Mouse (Mus musculus) CH12.LX (cell line): ENCODE measurements around the gene Sh3rf1. TPM values are rescaled to one million over a fixed set of nuclear protein-coding genes. Genes with fewer than 3 reads are reported as not detected.

Source experiments
- DNase-seq: peaks from one replicate; pipeline ENCODE4 v3.0.0-alpha.2; 2013; ENCODE audit errors: extremely low read depth
- H3K27ac ChIP-seq: 2 replicates; pipeline ENCODE4 v1.5.1; 2012; ENCODE audit warnings: low read depth, mild to moderate bottlenecking, control low read depth, moderate library complexity; ENCODE audit not compliant: insufficient read depth
- H3K27me3 ChIP-seq: replicated peaks from 2 replicates; pipeline ENCODE3; 2012; ENCODE audit warnings: inconsistent platforms
- H3K36me3 ChIP-seq, 2 experiments: replicated peaks in 1 of 2; 2 replicates each; pipeline versions ENCODE3 to v1.6.1; 2012; ENCODE audit warnings: inconsistent platforms in 1 of 2, low read length in 1 of 2, mild to moderate bottlenecking in 1 of 2, mixed read lengths in 1 of 2, moderate library complexity in 1 of 2; ENCODE audit not compliant: control insufficient read depth in 1 of 2, insufficient read depth in 1 of 2
- H3K4me1 ChIP-seq, 2 experiments: 2 replicates each; pipeline ENCODE4 v1.6.1; 2012; ENCODE audit warnings: inconsistent platforms in 1 of 2, moderate library complexity in 1 of 2; ENCODE audit not compliant: insufficient read depth in 2 of 2, control insufficient read depth in 1 of 2
- H3K4me2 ChIP-seq: 2 replicates; pipeline ENCODE4 v1.6.1; 2012; ENCODE audit warnings: low read depth, mild to moderate bottlenecking, control low read depth; ENCODE audit not compliant: poor library complexity, insufficient read depth, severe bottlenecking
- H3K4me3 ChIP-seq, 3 experiments: fragments of 150-350 bp in 1 of 3; sonication (generic) in 1 of 3; replicated peaks in 1 of 3; 2 replicates each; pipeline versions ENCODE3 to v1.5.1; 2011 to 2012; ENCODE audit warnings: low read depth in 2 of 3, low read length in 2 of 3, mild to moderate bottlenecking in 2 of 3, moderate library complexity in 2 of 3, control low read depth in 1 of 3, improper control_type of control experiment in 1 of 3, inconsistent platforms in 1 of 3, mixed read lengths in 1 of 3; ENCODE audit not compliant: poor library complexity in 1 of 3
- H3K79me2 ChIP-seq: replicated peaks from 2 replicates; pipeline ENCODE4 v1.6.1; 2012; ENCODE audit warnings: mild to moderate bottlenecking, moderate library complexity; ENCODE audit not compliant: control insufficient read depth, poor library complexity, insufficient read depth, severe bottlenecking; ENCODE audit errors: extremely low read depth
- H3K9ac ChIP-seq: 2 replicates; pipeline ENCODE4 v1.6.1; 2012; ENCODE audit warnings: low read depth, mild to moderate bottlenecking, control low read depth, moderate library complexity; ENCODE audit not compliant: insufficient read depth
- H3K9me3 ChIP-seq: replicated peaks from 2 replicates; pipeline ENCODE3; 2012; ENCODE audit warnings: low read length, inconsistent platforms, mixed read lengths
- BHLHE40 ChIP-seq: IDR thresholded peaks from 2 replicates; pipeline ENCODE4 v1.6.1; 2011; ENCODE audit warnings: mild to moderate bottlenecking, low read depth, low read length, improper control_type of control experiment
- CHD2 ChIP-seq: IDR thresholded peaks from 2 replicates; pipeline ENCODE4 v1.6.1; 2011; ENCODE audit warnings: low read length, improper control_type of control experiment
- CTCF ChIP-seq, 2 experiments: IDR thresholded peaks in 1 of 2; conservative IDR thresholded peaks in 1 of 2; 2 replicates each; pipeline ENCODE4 v1.5.1; 2011 to 2012; ENCODE audit warnings: low read depth in 2 of 2, low read length in 2 of 2, improper control_type of control experiment in 1 of 2, inconsistent platforms in 1 of 2, mild to moderate bottlenecking in 1 of 2, moderate library complexity in 1 of 2
- ETS1 ChIP-seq: conservative IDR thresholded peaks from 2 replicates; pipeline ENCODE4 v1.6.1; 2012; ENCODE audit warnings: low read depth, mild to moderate bottlenecking, inconsistent platforms, low read length, improper control_type of control experiment, moderate library complexity
- GABPA ChIP-seq: IDR thresholded peaks from 2 replicates; pipeline ENCODE4 v1.6.1; 2012; ENCODE audit warnings: low read depth, low read length, improper control_type of control experiment, inconsistent platforms; ENCODE audit not compliant: insufficient replicate concordance
- HCFC1 ChIP-seq: IDR thresholded peaks from 2 replicates; pipeline ENCODE4 v1.6.1; 2012; ENCODE audit warnings: low read depth, mild to moderate bottlenecking, inconsistent platforms, low read length, improper control_type of control experiment
- IRF4 ChIP-seq: IDR thresholded peaks from 2 replicates; pipeline ENCODE4 v1.6.1; 2014; ENCODE audit warnings: low read depth, mild to moderate bottlenecking, inconsistent platforms, low read length, improper control_type of control experiment
- JUND ChIP-seq: conservative IDR thresholded peaks from 2 replicates; pipeline ENCODE4 v1.6.1; 2011; ENCODE audit warnings: low read depth, low read length, improper control_type of control experiment
- KAT2A ChIP-seq: IDR thresholded peaks from 2 replicates; pipeline ENCODE4 v1.6.1; 2012; ENCODE audit warnings: low read length, improper control_type of control experiment, inconsistent platforms; ENCODE audit not compliant: insufficient replicate concordance
- MAFK ChIP-seq: IDR thresholded peaks from 2 replicates; pipeline ENCODE4 v1.6.1; 2011; ENCODE audit warnings: low read length, improper control_type of control experiment; ENCODE audit not compliant: insufficient replicate concordance
- MAX ChIP-seq: IDR thresholded peaks from 2 replicates; pipeline ENCODE4 v1.6.1; 2011; ENCODE audit warnings: low read length, improper control_type of control experiment
- MAZ ChIP-seq: IDR thresholded peaks from 2 replicates; pipeline ENCODE4 v1.6.1; 2012; ENCODE audit warnings: low read depth, mild to moderate bottlenecking, inconsistent platforms, low read length, improper control_type of control experiment, moderate library complexity
- MYC ChIP-seq: IDR thresholded peaks from 2 replicates; pipeline ENCODE4 v1.6.1; 2011; ENCODE audit warnings: low read depth, mild to moderate bottlenecking, improper control_type of control experiment, low read length
- NELFE ChIP-seq: IDR thresholded peaks from 2 replicates; pipeline ENCODE4 v1.6.1; 2011; ENCODE audit warnings: low read depth, low read length, improper control_type of control experiment
- NRF1 ChIP-seq: IDR thresholded peaks from 2 replicates; pipeline ENCODE4 v1.6.1; 2014; ENCODE audit warnings: low read depth, mild to moderate bottlenecking, inconsistent platforms, low read length, improper control_type of control experiment, moderate library complexity
- PAX5 ChIP-seq: IDR thresholded peaks from 2 replicates; pipeline ENCODE4 v1.6.1; 2012; ENCODE audit warnings: low read length, inconsistent platforms, mixed read lengths
- POLR2A ChIP-seq: IDR thresholded peaks from 2 replicates; pipeline ENCODE4 v1.6.1; 2011; ENCODE audit warnings: low read depth, mild to moderate bottlenecking, improper control_type of control experiment, low read length
- POLR2AphosphoS2 ChIP-seq: IDR thresholded peaks from 2 replicates; pipeline ENCODE4 v1.6.1; 2011; ENCODE audit warnings: low read depth, low read length, improper control_type of control experiment
- RAD21 ChIP-seq: IDR thresholded peaks from 2 replicates; pipeline ENCODE4 v1.6.1; 2011; ENCODE audit warnings: low read depth, mild to moderate bottlenecking, low read length, improper control_type of control experiment, moderate library complexity
- SIN3A ChIP-seq: IDR thresholded peaks from 2 replicates; pipeline ENCODE4 v1.6.1; 2012; ENCODE audit warnings: low read length, improper control_type of control experiment, inconsistent platforms
- TBP ChIP-seq: conservative IDR thresholded peaks from 2 replicates; pipeline ENCODE4 v1.6.1; 2011; ENCODE audit warnings: low read depth, low read length, improper control_type of control experiment
- TCF12 ChIP-seq: IDR thresholded peaks from 2 replicates; pipeline ENCODE4 v1.6.1; 2014; ENCODE audit warnings: low read depth, mild to moderate bottlenecking, inconsistent platforms, low read length, improper control_type of control experiment
- UBTF ChIP-seq: IDR thresholded peaks from 2 replicates; pipeline ENCODE4 v1.6.1; 2012; ENCODE audit warnings: low read depth, mild to moderate bottlenecking, inconsistent platforms, low read length, improper control_type of control experiment, moderate library complexity
- USF2 ChIP-seq: conservative IDR thresholded peaks from 2 replicates; pipeline ENCODE4 v1.6.1; 2011; ENCODE audit warnings: low read depth, low read length, improper control_type of control experiment
- ZKSCAN1 ChIP-seq: IDR thresholded peaks from 2 replicates; pipeline ENCODE4 v1.6.1; 2012; ENCODE audit warnings: low read depth, inconsistent platforms, low read length, improper control_type of control experiment, borderline replicate concordance
- ZNF384 ChIP-seq: IDR thresholded peaks from 2 replicates; pipeline ENCODE4 v1.6.1; 2012; ENCODE audit warnings: low read depth, low read length, improper control_type of control experiment, inconsistent platforms
- dilution Hi-C: fragments of 300-500 bp; cut with MboI; formaldehyde crosslinking; loops from 2 replicates; pipeline ENCODE4 v1.14.3; 2020; ENCODE audit warnings: low sequenced_read_pairs; ENCODE audit not compliant: extremely low pct_unique_long_range_greater_than_20kb, extremely low pct_ligation_motif_present
- in situ Hi-C: fragments of 300-500 bp; cut with MboI; formaldehyde crosslinking; loops from 3 replicates; pipeline ENCODE4 v1.14.3; 2019; ENCODE audit warnings: low sequenced_read_pairs, low pct_ligation_motif_present, low pct_unique_long_range_greater_than_20kb, mixed read lengths
- polyA plus RNA-seq: library from polyadenylated mRNA; unstranded; fragments of >175 nt; gene quantifications from 2 replicates; pipeline ENCODE4 v1.2.1, GENCODE M21; 2012; ENCODE audit warnings: low read depth; ENCODE audit not compliant: insufficient read length
- total RNA-seq, 2 experiments: library from RNA; depleted of rRNA; stranded (reverse); fragments of 300-350 nt in 1 of 2; fragments of >200 nt in 1 of 2; gene quantifications; 2 replicates each; pipeline ENCODE4 v1.2.3; 2012 to 2014

Gene Sh3rf1
- total and polyA plus RNA-seq, 3 experiments: 6.0 to 16.8 (median 10.6) TPM

- H3K9ac ChIP-seq: no peak overlapping the region
- no peaks in the 10 kb centered on the region for H3K79me2 ChIP-seq
- H3K36me3 ChIP-seq: no peaks in the 10 kb centered on the region
- H3K9me3 ChIP-seq: no peaks in the 10 kb centered on the region
- in situ Hi-C loops (no loop called here), dilution Hi-C loops (no loop called here)
- no peak for DNase-seq
- H3K27me3 ChIP-seq: no peaks in the 10 kb centered on the region
- H3K27ac ChIP-seq: no peak overlapping the region
- TF ChIP-seq ZKSCAN1: no peak
- no peak for TF ChIP-seq NELFE
- TF ChIP-seq MYC: no peak
- TF ChIP-seq IRF4: no peak
- no peak for TF ChIP-seq RAD21
- TF ChIP-seq KAT2A: no peak
- no peak for TF ChIP-seq ETS1
- no peak for TF ChIP-seq GABPA
- TF ChIP-seq SIN3A: no peak
- no peak for TF ChIP-seq PAX5
- TF ChIP-seq POLR2AphosphoS2: no peak
- TF ChIP-seq MAX: no peak
- no peak for TF ChIP-seq TBP
- no peak for TF ChIP-seq UBTF
- no peak for TF ChIP-seq TCF12
- TF ChIP-seq MAZ: no peak
- no peak for TF ChIP-seq BHLHE40
- H3K4me2 ChIP-seq: no peak overlapping the region
- H3K4me3 ChIP-seq: no peak overlapping the region
- peaks cover 10 to 22% of the 10 kb centered on the region in 2 experiments for H3K4me1 ChIP-seq
These were observed 204.4 kb downstream of the Sh3rf1 start for GRCm38 (mm10) chr8:61427916-61428681.

- Histone ChIP-seq H3K4me2 (no peak overlapping the region), H3K9ac (no peak overlapping the region), H3K4me1 (peaks cover 10 to 22% of the 10 kb centered on the region in 2 experiments), H3K4me3 (no peak overlapping the region), H3K27ac (no peak overlapping the region), H3K36me3 (no peaks in the 10 kb centered on the region), H3K9me3 (no peaks in the 10 kb centered on the region), H3K79me2 (no peaks in the 10 kb centered on the region), H3K27me3 (no peaks in the 10 kb centered on the region)
- no peak for DNase-seq
- in situ Hi-C loops (no loop called here), dilution Hi-C loops (no loop called here)
- TF ChIP-seq POLR2A (no peak), PAX5 (no peak), IRF4 (no peak), NRF1 (no peak), USF2 (no peak), HCFC1 (no peak), BHLHE40 (no peak), ZNF384 (no peak), MYC (no peak), MAFK (no peak), JUND (no peak), CHD2 (no peak), GABPA (no peak), CTCF (conservative IDR thresholded peaks at IDR 0.05 in 1 of 2, IDR thresholded peaks at IDR 0.05 in 1 of 2; ENCODE audit: low read depth in 2 of 2, low read length in 2 of 2) (no peak)
These were observed 205.3 kb downstream of the Sh3rf1 start for GRCm38 (mm10) chr8:61428821-61429482.
